Mouse (Mus musculus) kidney, adult 11 months (tissue): Measurements from ENCODE around the gene Socs2.

Source experiments
- DNase-seq: peaks from one replicate; pipeline ENCODE4 v3.0.0; 2022

Socs2 gene

GRCm38 (mm10) chr10:95342833-95343590, 74.0 kb downstream of the Socs2 start:
- DNase-seq = no peak

- DNase-seq = no peak
Observed at GRCm38 (mm10) chr10:95340676-95341075, 76.3 kb downstream of the Socs2 start.

- DNase-seq = no peak
Observed at GRCm38 (mm10) chr10:95337589-95337988, 79.4 kb downstream of the Socs2 start.

- peak; percentile 13 for DNase-seq
Observed at GRCm38 (mm10) chr10:95336781-95337544, 80.0 kb downstream of the Socs2 start.
